In the genomic region with DNA sequence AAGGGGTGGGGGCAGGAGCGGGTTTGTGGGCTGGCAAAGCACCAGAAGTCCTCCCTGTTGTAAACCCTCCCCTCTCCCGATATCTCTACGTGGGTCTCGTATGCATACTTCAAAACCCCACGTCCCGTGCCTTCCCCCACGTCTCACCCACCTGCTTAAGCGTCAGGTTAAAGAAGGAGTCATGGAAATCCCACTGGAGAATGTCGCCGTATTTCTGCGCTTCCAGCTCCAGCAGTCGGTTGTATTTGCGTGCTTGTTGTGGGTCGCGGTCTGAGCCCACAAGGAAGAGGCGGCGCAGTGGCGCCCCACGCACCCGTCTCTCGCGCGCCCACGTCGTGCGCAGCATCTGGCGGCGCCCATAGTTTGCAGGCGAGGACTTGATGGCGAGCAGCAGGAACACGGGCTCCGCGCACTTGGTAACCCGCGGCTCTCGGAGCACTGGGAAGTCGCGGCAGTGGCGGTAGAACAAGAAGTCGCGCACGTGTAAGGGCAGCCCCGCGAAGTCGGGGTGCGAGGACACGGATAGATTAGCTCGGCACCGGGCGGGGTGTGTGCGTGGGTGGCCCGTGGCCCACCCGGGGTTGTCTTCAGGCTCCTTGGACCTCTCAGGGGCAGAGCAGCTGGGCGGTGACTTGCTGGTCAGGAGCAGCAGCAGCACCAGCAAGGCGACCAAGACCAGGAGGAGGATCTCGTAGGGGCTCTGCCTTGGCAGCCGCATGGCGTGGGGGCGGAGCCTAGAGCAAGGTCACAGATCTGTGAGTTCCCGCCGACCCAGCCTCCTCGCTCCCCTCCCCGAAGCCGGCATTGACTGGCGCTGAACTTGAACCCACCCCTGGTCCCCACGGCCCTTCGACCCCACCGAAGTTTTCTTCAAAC, we compare ENCODE assay signal across 8 mouse cellular contexts. TPM values are rescaled to one million over a fixed set of nuclear protein-coding genes. Genes with fewer than 3 reads are reported as not detected.
DNase-seq lines count a peak whose midpoint lies in the region; ATAC-seq lines count a peak whose summit lies in the region.

No protein-coding gene starts in this region.

- H3K4me1 ChIP-seq in liver, embryonic 12.5 days = peaks cover 11% of the 10 kb centered on the region

- peak overlapping the region; percentile 10 for H3K4me3 ChIP-seq in liver, embryonic 12.5 days

- peak; percentile 33 for DNase-seq in cerebellum, postnatal 10 days
- no peak for DNase-seq in cerebellum, adult 11-12 months
- DNase-seq in thymus, postnatal 4 days = peak; percentile 56
- no peak for DNase-seq in thymus, postnatal 36 days
- DNase-seq in right cerebral cortex, postnatal 4 days = no peak
- no peak for DNase-seq in right cerebral cortex, postnatal 14 days
- no peak for DNase-seq in urinary bladder, postnatal 36 days (ENCODE audit: low spot score in 2 of 2)

- no peak for ATAC-seq in liver, embryonic 12.5 days

- H3K27ac ChIP-seq in liver, embryonic 12.5 days = no peak overlapping the region

- no peak overlapping the region for H3K9ac ChIP-seq in liver, embryonic 12.5 days

- H3K4me2 ChIP-seq in liver, embryonic 12.5 days = peak overlapping the region; percentile 23; the same call in 1 of the 2 replicates

- WGBS in liver, embryonic 12.5 days (ENCODE audit: insufficient replicate concordance) = 10% methylated on average over 68 of the region's 68 CpGs

- H3K36me3 ChIP-seq in liver, embryonic 12.5 days = no peaks in the 10 kb centered on the region

- H3K27me3 ChIP-seq in liver, embryonic 12.5 days (replicated peaks) = peaks cover 96% of the 10 kb centered on the region

- no peaks in the 10 kb centered on the region for H3K9me3 ChIP-seq in liver, embryonic 12.5 days (replicated peaks)

RNA-seq across cellular contexts. Expression of gene Insl3, which starts 4.4 kb away (rescaled TPM):
- polyA plus RNA-seq in liver, embryonic 12.5 days (2016; fragmentation: Nextera tagmentation; extraction: Ambion mirVana) = 1.5 and 2.1 TPM in 2 replicates

RNA-seq across cellular contexts. Expression of gene B3gnt3, which starts 8.2 kb away (rescaled TPM):
- 3.6 and 4.2 TPM in 2 replicates for polyA plus RNA-seq in liver, embryonic 12.5 days (2016; fragmentation: Nextera tagmentation; extraction: Ambion mirVana)

RNA-seq across cellular contexts. Expression of gene Jak3, which starts 17.3 kb away (rescaled TPM):
- polyA plus RNA-seq in liver, embryonic 12.5 days (2016; fragmentation: Nextera tagmentation; extraction: Ambion mirVana) = 9.2 and 10.4 TPM in 2 replicates

RNA-seq across cellular contexts. Expression of gene Unc13a, which starts 21.8 kb away (rescaled TPM):
- polyA plus RNA-seq in liver, embryonic 12.5 days (2016; fragmentation: Nextera tagmentation; extraction: Ambion mirVana) = 0.22 and 0.31 TPM in 2 replicates

RNA-seq across cellular contexts. Expression of gene Fcho1, which starts 32.1 kb away (rescaled TPM):
- 19.5 and 20.6 TPM in 2 replicates for polyA plus RNA-seq in liver, embryonic 12.5 days (2016; fragmentation: Nextera tagmentation; extraction: Ambion mirVana)

Comparison
In these comparisons a context has a peak if more than half of its experiments do, and no peak if none do; other contexts are left out.
1. DNase-seq: peak in cerebellum, postnatal 10 days (2 of 2) and thymus, postnatal 4 days (single experiment); none in cerebellum, adult 11-12 months (single experiment), thymus, postnatal 36 days (0 of 2), right cerebral cortex, postnatal 4 days (single experiment), right cerebral cortex, postnatal 14 days (single experiment) and urinary bladder, postnatal 36 days (0 of 2).